Mouse (Mus musculus) liver, adult 2 months (tissue): Measurements from ENCODE around the gene Ap2a2. TPM values are rescaled to one million over a fixed set of nuclear protein-coding genes. Genes with fewer than 3 reads are reported as not detected.
A peak's percentile ranks its signal among the peaks of the same experiment; 100 is the strongest.
"Not testable (repeated sequence)": the region's sequence is repeated elsewhere in the genome, so short reads cannot be mapped to it uniquely, and the experiment has no call there.

ENCODE experiments used
- DNase-seq: peaks from one replicate; pipeline ENCODE4 v3.0.0-alpha.2; 2011; ENCODE audit warnings: low read depth, low spot score; ENCODE audit errors: extremely low read depth
- H3K27ac ChIP-seq: fragments of 200-500 bp; replicated peaks from 2 replicates; pipeline ENCODE4 v1.5.1; 2012; ENCODE audit warnings: low read depth, mild to moderate bottlenecking, control low read depth, inconsistent platforms, low read length; ENCODE audit not compliant: insufficient read depth
- H3K27me3 ChIP-seq: fragments of 200-500 bp; 2 replicates; pipeline ENCODE4 v1.6.1; 2012; ENCODE audit warnings: mild to moderate bottlenecking, moderate library complexity, low read length, inconsistent platforms; ENCODE audit not compliant: control insufficient read depth, insufficient read depth
- H3K36me3 ChIP-seq: fragments of 200-500 bp; 2 replicates; pipeline ENCODE4 v1.6.1; 2012; ENCODE audit warnings: low read length, inconsistent platforms; ENCODE audit not compliant: control insufficient read depth, insufficient read depth
- H3K4me1 ChIP-seq: fragments of 200-500 bp; 2 replicates; pipeline ENCODE4 v1.6.1; 2011; ENCODE audit warnings: low read length; ENCODE audit not compliant: control insufficient read depth, insufficient read depth
- H3K4me3 ChIP-seq: fragments of 200-500 bp; 2 replicates; pipeline ENCODE4 v1.5.1; 2011; ENCODE audit warnings: low read depth, mild to moderate bottlenecking, control low read depth, low read length, moderate library complexity; ENCODE audit not compliant: insufficient read depth
- H3K79me2 ChIP-seq: fragments of 200-500 bp; 2 replicates; pipeline ENCODE4 v1.6.1; 2012; ENCODE audit warnings: inconsistent platforms, mild to moderate bottlenecking, low read length, moderate library complexity; ENCODE audit not compliant: control insufficient read depth, insufficient read depth
- H3K9ac ChIP-seq: fragments of 200-500 bp; 2 replicates; pipeline ENCODE4 v1.6.1; 2012; ENCODE audit warnings: low read depth, mild to moderate bottlenecking, control low read depth, inconsistent platforms, low read length
- CTCF ChIP-seq: fragments of 200-500 bp; IDR thresholded peaks from 2 replicates; pipeline ENCODE4 v1.5.1; 2011; ENCODE audit warnings: low read depth, low read length, control low read depth
- POLR2A ChIP-seq: fragments of 200-500 bp; IDR thresholded peaks from 2 replicates; pipeline ENCODE4 v1.6.1; 2011; ENCODE audit warnings: low read length, control low read depth; ENCODE audit not compliant: insufficient read depth; ENCODE audit errors: extremely low read depth
- WGBS: fragments of 180-500 bp; shearing (Covaris S2); methylation state at CpG from one replicate; pipeline ENCODE4 v1.1.7; 2018; 5-methylcytosine and 5-hydroxymethylcytosine counted together
- polyA plus RNA-seq: library from polyadenylated mRNA; depleted of rRNA; stranded (reverse); fragments of >200 nt; gene quantifications from 2 replicates; pipeline ENCODE4 v1.2.3, GENCODE M21; 2012
- total RNA-seq: library from RNA; depleted of rRNA; stranded (reverse); fragments of >200 nt; gene quantifications from 2 replicates; pipeline ENCODE4 v1.2.3, GENCODE M21; 2014

Ap2a2 gene
- total and polyA plus RNA-seq, 2 experiments: 37.9 to 42.2 TPM

- peaks cover 56% of the 10 kb centered on the region for H3K79me2 ChIP-seq
- WGBS: 29% methylated on average over 7 of the region's 7 CpGs
- no peak overlapping the region for H3K4me3 ChIP-seq
- H3K27ac ChIP-seq: peak overlapping the region; percentile 14
- TF ChIP-seq POLR2A: no peak
- TF ChIP-seq CTCF: no peak
- H3K9ac ChIP-seq: no peak overlapping the region
- no peaks in the 10 kb centered on the region for H3K36me3 ChIP-seq
- H3K4me1 ChIP-seq: peaks cover 43% of the 10 kb centered on the region
- no peaks in the 10 kb centered on the region for H3K27me3 ChIP-seq
- peak; percentile 98 for DNase-seq
Measured at GRCm38 (mm10) chr7:141581323-141581722, 19.4 kb downstream of the Ap2a2 start.

GRCm38 (mm10) chr7:141584048-141584841 lies 22.3 kb downstream of the Ap2a2 start:
- peak overlapping the region; percentile 51 for H3K27ac ChIP-seq
- 84% methylated on average over 4 of the region's 5 CpGs for WGBS
- TF ChIP-seq CTCF (peak; percentile 22; the same call in 1 of the 2 replicates), POLR2A (no peak)
- H3K4me3 ChIP-seq: no peak overlapping the region
- H3K36me3 ChIP-seq: peaks cover 5% of the 10 kb centered on the region; the same call in 1 of the 2 replicates
- peaks cover 34% of the 10 kb centered on the region for H3K4me1 ChIP-seq
- H3K9ac ChIP-seq: no peak overlapping the region
- DNase-seq: peak; percentile 80
- H3K79me2 ChIP-seq: peaks cover 50% of the 10 kb centered on the region
- H3K27me3 ChIP-seq: no peaks in the 10 kb centered on the region

DNA sequence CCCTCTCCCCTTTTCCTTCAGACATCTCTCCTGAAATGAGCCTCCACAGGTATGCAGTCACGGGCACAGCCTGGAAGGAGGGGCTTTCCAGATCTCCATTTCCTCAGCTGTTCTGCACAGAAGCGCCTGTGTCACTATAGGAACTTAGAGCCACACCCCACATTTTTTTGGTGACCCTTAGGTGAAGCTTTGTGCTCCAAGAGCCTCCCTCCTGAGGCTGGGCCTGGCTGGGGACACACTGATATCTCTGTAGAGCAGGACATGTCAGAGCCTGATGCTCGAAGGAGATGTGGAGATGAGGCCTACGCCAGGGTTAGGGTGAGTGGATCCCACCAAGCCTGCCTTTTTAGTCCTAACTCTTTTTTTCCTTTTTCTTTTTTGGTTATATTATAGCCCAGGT lies 23.3 kb downstream of the Ap2a2 start:
- no peak for DNase-seq
- H3K36me3 ChIP-seq: peaks cover 8% of the 10 kb centered on the region; the same call in 1 of the 2 replicates
- no peak overlapping the region for H3K9ac ChIP-seq
- H3K4me1 ChIP-seq: peaks cover 29% of the 10 kb centered on the region
- peaks cover 50% of the 10 kb centered on the region for H3K79me2 ChIP-seq
- no peak overlapping the region for H3K27ac ChIP-seq
- no peaks in the 10 kb centered on the region for H3K27me3 ChIP-seq
- H3K4me3 ChIP-seq: no peak overlapping the region
- 85% methylated on average over 4 of the region's 4 CpGs for WGBS
- TF ChIP-seq CTCF: no peak
- no peak for TF ChIP-seq POLR2A

DNA sequence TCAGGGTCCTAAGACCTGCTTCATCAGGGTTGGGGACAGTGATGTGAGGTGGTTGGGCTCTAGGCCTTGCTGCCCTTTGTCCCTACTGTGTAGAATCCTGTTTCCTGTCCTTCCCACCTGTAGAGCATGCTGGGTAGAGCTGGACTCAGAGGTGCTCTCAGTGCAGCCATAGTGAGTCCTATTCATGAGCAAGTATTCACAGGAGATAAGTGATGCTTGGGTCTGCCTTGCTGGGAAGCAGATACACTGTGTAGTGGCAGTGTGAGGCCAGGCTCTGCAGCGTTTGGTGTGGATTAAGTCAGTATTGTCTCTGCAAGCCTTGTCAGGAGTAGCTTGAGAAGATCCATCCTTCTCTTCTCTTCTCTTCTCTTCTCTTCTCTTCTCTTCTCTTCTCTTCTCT lies 23.9 kb downstream of the Ap2a2 start:
- Histone ChIP-seq H3K4me3 (no peak overlapping the region), H3K27me3 (no peaks in the 10 kb centered on the region), H3K79me2 (peaks cover 55% of the 10 kb centered on the region), H3K27ac (no peak overlapping the region), H3K4me1 (peaks cover 24% of the 10 kb centered on the region), H3K9ac (no peak overlapping the region), H3K36me3 (peaks cover 12% of the 10 kb centered on the region)
- no peak for DNase-seq
- WGBS: 92% methylated on average over 1 of the region's 1 CpGs
- TF ChIP-seq POLR2A (no peak), CTCF (no peak)

DNA sequence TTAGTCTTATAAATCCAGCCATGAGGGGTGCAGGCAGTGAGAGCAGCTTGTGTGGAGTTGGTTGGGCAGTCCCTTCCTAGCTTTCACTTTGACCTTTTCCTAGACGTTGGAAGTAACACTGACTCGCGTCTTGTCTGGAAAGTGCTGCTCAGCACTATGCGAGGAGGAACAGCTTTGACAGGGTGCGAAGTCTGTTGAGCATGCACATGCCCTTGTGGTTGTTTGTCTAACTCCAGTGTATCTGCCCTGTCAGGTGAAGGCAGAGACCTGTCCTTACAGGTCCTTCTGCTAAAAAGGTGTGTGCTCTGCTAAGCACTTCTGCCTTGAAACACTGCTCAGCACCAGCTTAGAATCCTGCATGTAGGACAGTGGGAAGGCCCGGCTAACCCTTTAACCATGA lies 26.9 kb downstream of the Ap2a2 start:
- H3K9ac ChIP-seq: no peak overlapping the region

GRCm38 (mm10) chr7:141590249-141590648 lies 28.3 kb downstream of the Ap2a2 start:
- H3K9ac ChIP-seq, H3K27ac ChIP-seq, DNase-seq, H3K4me3 ChIP-seq, H3K27me3 ChIP-seq: not testable (repeated sequence)
- Histone ChIP-seq H3K36me3 (peaks cover 14% of the 10 kb centered on the region), H3K4me1 (peaks cover 17% of the 10 kb centered on the region), H3K79me2 (peaks cover 43% of the 10 kb centered on the region)
- 76% methylated on average over 7 of the region's 7 CpGs for WGBS

More for the DNA sequence above, 26.9 kb downstream of the Ap2a2 start:
- TF ChIP-seq CTCF: no peak
- TF ChIP-seq POLR2A: no peak
- Histone ChIP-seq H3K36me3 (peaks cover 14% of the 10 kb centered on the region), H3K27ac (no peak overlapping the region), H3K79me2 (peaks cover 47% of the 10 kb centered on the region), H3K4me1 (peaks cover 21% of the 10 kb centered on the region), H3K27me3 (no peaks in the 10 kb centered on the region), H3K4me3 (no peak overlapping the region)
- no peak for DNase-seq
- WGBS: 67% methylated on average over 6 of the region's 6 CpGs
